In genomic region chr3:68771579-68771978, GRCm38 (mm10) we compare ENCODE assay signal across 20 mouse cellular contexts.
"Had no signal": no experiment of that assay in that cellular context is flagged by ENCODE, and none has a peak within 500 bp of the region (broad histone marks: within the 10 kb centered on the region; RNA-seq: fewer than 3 reads in every experiment).

No protein-coding gene starts in this region.

- DNase-seq: kidney, adult 18-20 months; kidney, postnatal 25 days; layer of hippocampus, adult 9-11 months; layer of hippocampus, postnatal 36 days; liver; liver, embryonic 13.5 days; liver, postnatal 0 days; lung, postnatal 14 days; retina, postnatal 1 day; right cerebral cortex, postnatal 4 days; spleen, adult 18-20 months; thymus, postnatal 14 days had no signal

- H3K27ac ChIP-seq: kidney, embryonic 15.5 days; limb, embryonic 12.5 days; liver, embryonic 13.5 days; lung, embryonic 15.5 days; macrophage; midbrain, embryonic 13.5 days; neural tube, embryonic 15.5 days; stomach, postnatal 0 days had no signal

- H3K9me3 ChIP-seq: kidney, embryonic 15.5 days; limb, embryonic 12.5 days; liver, embryonic 13.5 days; lung, embryonic 15.5 days; midbrain, embryonic 13.5 days; neural tube, embryonic 15.5 days had no signal

- ATAC-seq: liver, postnatal 0 days; midbrain, embryonic 13.5 days had no signal

- H3K4me1 ChIP-seq: limb, embryonic 12.5 days; liver, embryonic 13.5 days; lung, embryonic 15.5 days; midbrain, embryonic 13.5 days; neural tube, embryonic 15.5 days had no signal

- H3K4me3 ChIP-seq: kidney, embryonic 15.5 days; limb, embryonic 12.5 days; liver, embryonic 13.5 days; lung, embryonic 15.5 days; midbrain, embryonic 13.5 days; myocyte; neural tube, embryonic 15.5 days had no signal

- H3K36me3 ChIP-seq: kidney, embryonic 15.5 days; limb, embryonic 12.5 days; liver, embryonic 13.5 days; lung, embryonic 15.5 days; midbrain, embryonic 13.5 days; neural tube, embryonic 15.5 days had no signal

- H3K27me3 ChIP-seq: kidney, embryonic 15.5 days; limb, embryonic 12.5 days; liver, embryonic 13.5 days; lung, embryonic 15.5 days; midbrain, embryonic 13.5 days; neural tube, embryonic 15.5 days had no signal
